Mouse (Mus musculus): Measurements from ENCODE around the gene Pnpla1. TPM values are rescaled to one million over a fixed set of nuclear protein-coding genes. Genes with fewer than 3 reads are reported as not detected.

Gene Pnpla1
- polyA plus RNA-seq, 2 experiments: 2.7 to 4.5 TPM

GRCm38 (mm10) chr17:28932274-28932673, 74.1 kb downstream of the Pnpla1 start:
- no peak overlapping the region for H3K9ac ChIP-seq (ENCODE audit: low read depth, low read length, severe bottlenecking)
- H3K9me3 ChIP-seq (ENCODE audit: control insufficient read depth, low read length): no peaks in the 10 kb centered on the region
- H3K4me1 ChIP-seq (ENCODE audit: control insufficient read depth, insufficient read depth, low read length): peaks cover 11% of the 10 kb centered on the region
- no peak for TF ChIP-seq POLR2A (IDR thresholded peaks at IDR 0.05; ENCODE audit: borderline replicate concordance, extremely low read depth, insufficient read depth, insufficient read length)
- H3K27ac ChIP-seq (replicated peaks; ENCODE audit: low read depth, low read length): no peak overlapping the region
- H3K36me3 ChIP-seq (ENCODE audit: control insufficient read depth, insufficient read depth, low read length): no peaks in the 10 kb centered on the region
- H3K27me3 ChIP-seq (ENCODE audit: control insufficient read depth, insufficient read depth, low read length): no peaks in the 10 kb centered on the region
- no peak overlapping the region for H3K4me3 ChIP-seq (replicated peaks; ENCODE audit: low read length)
- no peak overlapping the region for H3K4me2 ChIP-seq (replicated peaks; ENCODE audit: low read depth, low read length, severe bottlenecking)
- DNase-seq (ENCODE audit: low spot score) (no peak), ATAC-seq (ENCODE audit: low FRiP score, low read depth) (no peak)
- WGBS: 83% methylated on average over 4 of the region's 4 CpGs

GRCm38 (mm10) chr17:28934120-28934916, 76.1 kb downstream of the Pnpla1 start:
- H3K36me3 ChIP-seq (ENCODE audit: control insufficient read depth, insufficient read depth, low read length): no peaks in the 10 kb centered on the region
- WGBS: 71% methylated on average over 19 of the region's 19 CpGs
- H3K27me3 ChIP-seq (ENCODE audit: control insufficient read depth, insufficient read depth, low read length): no peaks in the 10 kb centered on the region
- no peak overlapping the region for H3K4me3 ChIP-seq (replicated peaks; ENCODE audit: low read length)
- no peak overlapping the region for H3K27ac ChIP-seq (replicated peaks; ENCODE audit: low read depth, low read length)
- no peak overlapping the region for H3K9ac ChIP-seq (ENCODE audit: low read depth, low read length, severe bottlenecking)
- H3K9me3 ChIP-seq (ENCODE audit: control insufficient read depth, low read length): no peaks in the 10 kb centered on the region
- ATAC-seq (ENCODE audit: low FRiP score, low read depth): no peak
- DNase-seq (ENCODE audit: low spot score): no peak
- no peak overlapping the region for H3K4me2 ChIP-seq (replicated peaks; ENCODE audit: low read depth, low read length, severe bottlenecking)
- no peak for TF ChIP-seq POLR2A (IDR thresholded peaks at IDR 0.05; ENCODE audit: borderline replicate concordance, extremely low read depth, insufficient read depth, insufficient read length)
- H3K4me1 ChIP-seq (ENCODE audit: control insufficient read depth, insufficient read depth, low read length): peaks cover 11% of the 10 kb centered on the region

GRCm38 (mm10) chr17:28936133-28936532, 77.9 kb downstream of the Pnpla1 start:
- Histone ChIP-seq H3K9ac (ENCODE audit: low read depth, low read length, severe bottlenecking) (no peak overlapping the region), H3K9me3 (ENCODE audit: control insufficient read depth, low read length) (no peaks in the 10 kb centered on the region), H3K27ac (replicated peaks; ENCODE audit: low read depth, low read length) (no peak overlapping the region), H3K4me3 (replicated peaks; ENCODE audit: low read length) (no peak overlapping the region), H3K4me2 (replicated peaks; ENCODE audit: low read depth, low read length, severe bottlenecking) (no peak overlapping the region), H3K36me3 (ENCODE audit: control insufficient read depth, insufficient read depth, low read length) (no peaks in the 10 kb centered on the region), H3K27me3 (ENCODE audit: control insufficient read depth, insufficient read depth, low read length) (no peaks in the 10 kb centered on the region), H3K4me1 (ENCODE audit: control insufficient read depth, insufficient read depth, low read length) (no peaks in the 10 kb centered on the region)
- WGBS: 97% methylated on average over 7 of the region's 7 CpGs
- ATAC-seq (ENCODE audit: low FRiP score, low read depth) (no peak), DNase-seq (ENCODE audit: low spot score) (no peak)
- no peak for TF ChIP-seq POLR2A (IDR thresholded peaks at IDR 0.05; ENCODE audit: borderline replicate concordance, extremely low read depth, insufficient read depth, insufficient read length)

GRCm38 (mm10) chr17:28936622-28937345, 78.6 kb downstream of the Pnpla1 start:
- no peak overlapping the region for H3K4me3 ChIP-seq (replicated peaks; ENCODE audit: low read length)
- no peak overlapping the region for H3K4me2 ChIP-seq (replicated peaks; ENCODE audit: low read depth, low read length, severe bottlenecking)
- no peak for DNase-seq (ENCODE audit: low spot score)
- WGBS: 82% methylated on average over 10 of the region's 10 CpGs
- H3K36me3 ChIP-seq (ENCODE audit: control insufficient read depth, insufficient read depth, low read length): no peaks in the 10 kb centered on the region
- H3K27ac ChIP-seq (replicated peaks; ENCODE audit: low read depth, low read length): no peak overlapping the region
- no peak for TF ChIP-seq POLR2A (IDR thresholded peaks at IDR 0.05; ENCODE audit: borderline replicate concordance, extremely low read depth, insufficient read depth, insufficient read length)
- H3K9ac ChIP-seq (ENCODE audit: low read depth, low read length, severe bottlenecking): no peak overlapping the region
- H3K27me3 ChIP-seq (ENCODE audit: control insufficient read depth, insufficient read depth, low read length): no peaks in the 10 kb centered on the region
- H3K9me3 ChIP-seq (ENCODE audit: control insufficient read depth, low read length): no peaks in the 10 kb centered on the region
- H3K4me1 ChIP-seq (ENCODE audit: control insufficient read depth, insufficient read depth, low read length): no peaks in the 10 kb centered on the region
- ATAC-seq (ENCODE audit: low FRiP score, low read depth): no peak

Other genes with a start within 250 kb of the Pnpla1 start
- gene Srpk1, start 235.7 kb upstream of the Pnpla1 start, polyA plus RNA-seq (2012; rRNA removed): 59.8 and 61.2 TPM in 2 replicates
- gene Srpk1, start 235.7 kb upstream of the Pnpla1 start, polyA plus RNA-seq (2014; fragmentation: Nextera tagmentation; extraction: Ambion mirVana): 101 and 115 TPM in 2 replicates
- gene Slc26a8, start 168.2 kb upstream of the Pnpla1 start, polyA plus RNA-seq (2012; rRNA removed): 2.6 TPM in 2 replicates
- 0.77 and 1.6 TPM in 2 replicates for gene Slc26a8, start 168.2 kb upstream of the Pnpla1 start, polyA plus RNA-seq (2014; fragmentation: Nextera tagmentation; extraction: Ambion mirVana)
- gene Mapk14, start 167.1 kb upstream of the Pnpla1 start, polyA plus RNA-seq (2012; rRNA removed): 74.1 and 76.6 TPM in 2 replicates
- 53.8 and 58.0 TPM in 2 replicates for gene Mapk14, start 167.1 kb upstream of the Pnpla1 start, polyA plus RNA-seq (2014; fragmentation: Nextera tagmentation; extraction: Ambion mirVana)
- 0.26 and 0.54 TPM in 2 replicates for gene AC170998.1, start 132.3 kb upstream of the Pnpla1 start, polyA plus RNA-seq (2012; rRNA removed)
- gene AC170998.1, start 132.3 kb upstream of the Pnpla1 start, polyA plus RNA-seq (2014; fragmentation: Nextera tagmentation; extraction: Ambion mirVana): 1.9 and 2.2 TPM in 2 replicates
- gene Mapk13, start 89.1 kb upstream of the Pnpla1 start, polyA plus RNA-seq (2012; rRNA removed): 38.3 and 39.4 TPM in 2 replicates
- 47.4 and 55.6 TPM in 2 replicates for gene Mapk13, start 89.1 kb upstream of the Pnpla1 start, polyA plus RNA-seq (2014; fragmentation: Nextera tagmentation; extraction: Ambion mirVana)
- 70.0 and 77.8 TPM in 2 replicates for gene Brpf3, start 57.3 kb upstream of the Pnpla1 start, polyA plus RNA-seq (2012; rRNA removed)
- 11.0 and 12.9 TPM in 2 replicates for gene Brpf3, start 57.3 kb upstream of the Pnpla1 start, polyA plus RNA-seq (2014; fragmentation: Nextera tagmentation; extraction: Ambion mirVana)
- 0.35 and 0.37 TPM in 2 replicates for gene 4930539E08Rik, start 56.9 kb downstream of the Pnpla1 start, polyA plus RNA-seq (2012; rRNA removed)
- gene 4930539E08Rik, start 56.9 kb downstream of the Pnpla1 start, polyA plus RNA-seq (2014; fragmentation: Nextera tagmentation; extraction: Ambion mirVana): 0.07 and 0.18 TPM in 2 replicates
- 0.13 and 0.20 TPM in 2 replicates for gene Pxt1, start 85.4 kb downstream of the Pnpla1 start, polyA plus RNA-seq (2012; rRNA removed)
- gene Pxt1, start 85.4 kb downstream of the Pnpla1 start, polyA plus RNA-seq (2014; fragmentation: Nextera tagmentation; extraction: Ambion mirVana): not detected in 2 replicates
- 66.6 and 70.1 TPM in 2 replicates for gene Kctd20, start 93.5 kb downstream of the Pnpla1 start, polyA plus RNA-seq (2012; rRNA removed)
- 82.9 and 96.3 TPM in 2 replicates for gene Kctd20, start 93.5 kb downstream of the Pnpla1 start, polyA plus RNA-seq (2014; fragmentation: Nextera tagmentation; extraction: Ambion mirVana)
- 115 TPM in 2 replicates for gene Stk38, start 149.6 kb downstream of the Pnpla1 start, polyA plus RNA-seq (2012; rRNA removed)
- 86.6 and 99.3 TPM in 2 replicates for gene Stk38, start 149.6 kb downstream of the Pnpla1 start, polyA plus RNA-seq (2014; fragmentation: Nextera tagmentation; extraction: Ambion mirVana)
- 385 and 390 TPM in 2 replicates for gene Srsf3, start 174.2 kb downstream of the Pnpla1 start, polyA plus RNA-seq (2012; rRNA removed)
- 561 and 596 TPM in 2 replicates for gene Srsf3, start 174.2 kb downstream of the Pnpla1 start, polyA plus RNA-seq (2014; fragmentation: Nextera tagmentation; extraction: Ambion mirVana)
- 61.6 and 63.6 TPM in 2 replicates for gene Cdkn1a, start 232.6 kb downstream of the Pnpla1 start, polyA plus RNA-seq (2012; rRNA removed)
- 114 and 164 TPM in 2 replicates for gene Cdkn1a, start 232.6 kb downstream of the Pnpla1 start, polyA plus RNA-seq (2014; fragmentation: Nextera tagmentation; extraction: Ambion mirVana)

Data from limb, embryonic 14.5 days (tissue).